Mouse (Mus musculus) thymus, postnatal 10 days (tissue): ENCODE data around the gene Slc25a22.
"Not testable (repeated sequence)": the region's sequence is repeated elsewhere in the genome, so short reads cannot be mapped to it uniquely, and the experiment has no call there.

ENCODE experiments used
- DNase-seq, 2 experiments: peaks; one replicate each; pipeline ENCODE4 v3.0.0; 2021; ENCODE audit warnings: low spot score in 2 of 2

Slc25a22 gene

GRCm38 (mm10) chr7:141413809-141414584 is 23.7 kb downstream of the Slc25a22 start, which contains the start of gene Gatd1:
Gatd1 (minus strand) TSS chr7:141414136.
- DNase-seq, result peak; percentile 99 to 100

DNA sequence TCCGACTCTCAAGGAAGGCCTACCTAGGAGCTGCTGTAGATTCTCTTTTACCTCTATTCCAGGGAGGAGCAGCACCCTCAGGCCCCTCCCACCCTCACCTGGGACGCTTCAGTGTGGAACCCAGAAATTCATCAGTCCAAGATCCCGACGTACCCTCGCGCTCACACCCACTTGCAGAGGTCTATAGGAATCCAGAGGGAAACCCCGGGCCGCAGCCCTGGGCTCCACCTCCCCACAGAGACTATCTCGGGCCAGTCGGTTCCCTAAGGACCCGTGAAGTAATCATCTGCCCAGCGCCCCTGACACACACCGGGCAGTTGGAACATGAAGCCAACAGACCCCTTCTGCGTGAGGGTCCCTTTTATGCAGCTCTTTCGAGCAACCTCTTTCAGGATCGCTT is 24.4 kb downstream of the Slc25a22 start:
- no peak for DNase-seq

GRCm38 (mm10) chr7:141411667-141412066 is 26.0 kb downstream of the Slc25a22 start:
- no peak for DNase-seq

DNA sequence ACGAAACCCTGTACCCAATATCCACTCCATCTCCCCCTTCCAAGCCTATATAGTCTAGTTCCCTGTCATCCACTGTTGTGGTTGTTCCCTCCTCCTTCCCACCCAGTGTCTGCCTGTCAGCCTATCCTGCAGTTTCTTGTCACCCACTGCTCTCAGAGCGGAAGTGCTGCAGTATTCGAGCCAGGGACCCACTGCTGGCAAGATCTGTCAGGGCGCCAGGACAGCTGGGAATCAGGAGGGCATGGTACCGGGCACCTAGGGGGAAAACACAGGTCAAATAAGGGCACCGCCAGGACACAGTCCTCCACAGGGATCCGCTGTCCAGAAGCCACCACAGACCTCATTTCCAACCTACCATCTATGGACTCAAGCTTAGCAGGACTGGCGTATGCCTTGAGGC is 27.1 kb downstream of the Slc25a22 start:
- no peak for DNase-seq

DNA sequence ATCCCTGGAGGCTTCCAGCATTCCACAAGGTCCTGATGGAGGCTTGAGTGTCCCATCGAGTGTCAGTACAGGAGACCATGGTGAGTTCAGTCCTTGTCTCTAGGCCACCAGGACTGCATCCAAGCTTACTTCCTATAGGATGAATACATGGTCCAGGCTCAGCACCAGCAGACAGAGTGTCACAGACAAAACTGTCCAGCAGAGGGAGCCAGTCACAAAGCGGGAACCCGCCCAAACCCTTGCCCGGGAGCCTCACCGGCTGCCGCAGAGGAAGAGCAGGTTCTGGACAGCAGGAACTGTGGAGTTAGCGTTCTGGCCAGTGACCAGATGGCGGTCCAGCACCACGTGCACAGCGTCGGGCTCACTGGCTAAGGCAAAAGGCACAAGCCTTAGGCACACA is 28.9 kb downstream of the Slc25a22 start:
- peak; percentile 66 to 87 for DNase-seq

- not testable (repeated sequence) for DNase-seq
Measured at GRCm38 (mm10) chr7:141407670-141408069, 30.0 kb downstream of the Slc25a22 start.

DNA sequence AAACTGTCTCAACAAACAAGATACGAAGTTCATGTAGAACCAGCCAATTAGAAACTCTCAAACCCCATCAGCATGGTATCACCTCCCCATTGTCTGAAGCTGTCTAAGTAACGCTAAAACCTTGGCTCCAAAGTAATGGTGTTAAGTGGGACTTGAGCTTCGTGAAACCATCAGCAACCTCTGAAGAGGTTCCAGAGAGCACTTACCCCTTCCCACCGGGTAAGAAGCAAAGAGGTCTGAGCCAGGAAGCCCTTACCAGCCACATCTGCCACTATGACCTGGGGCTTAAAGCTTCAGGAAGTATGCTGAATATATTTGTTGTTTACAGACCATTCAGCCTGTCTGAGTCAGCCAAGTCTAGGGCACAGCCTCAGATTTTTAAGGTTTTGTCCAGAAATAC is 32.2 kb downstream of the Slc25a22 start:
- no peak for DNase-seq

DNA sequence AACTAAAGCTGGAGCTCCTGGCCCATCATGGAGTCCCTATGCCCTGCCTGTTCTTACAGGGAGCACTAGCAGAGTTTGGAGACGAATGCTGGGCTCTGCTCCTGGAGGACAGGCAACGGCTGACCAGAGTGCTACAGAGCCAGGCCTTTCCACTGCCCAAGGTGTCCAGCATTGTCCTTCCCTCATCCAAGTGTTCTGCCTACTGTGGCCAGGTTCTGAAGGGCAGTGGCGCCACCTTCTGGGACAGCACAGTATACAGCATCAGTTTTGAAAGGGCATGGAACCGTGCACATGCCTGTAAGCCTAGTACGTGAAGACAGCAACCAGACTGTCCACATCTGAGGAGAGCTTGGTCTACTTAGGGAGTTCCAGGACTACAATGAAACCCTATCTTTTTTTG is 34.4 kb downstream of the Slc25a22 start:
- peak in 1 of 2 experiments; percentile 54 for DNase-seq

- DNase-seq, result no peak
Measured at GRCm38 (mm10) chr7:141395348-141395747, 42.3 kb downstream of the Slc25a22 start.

DNA sequence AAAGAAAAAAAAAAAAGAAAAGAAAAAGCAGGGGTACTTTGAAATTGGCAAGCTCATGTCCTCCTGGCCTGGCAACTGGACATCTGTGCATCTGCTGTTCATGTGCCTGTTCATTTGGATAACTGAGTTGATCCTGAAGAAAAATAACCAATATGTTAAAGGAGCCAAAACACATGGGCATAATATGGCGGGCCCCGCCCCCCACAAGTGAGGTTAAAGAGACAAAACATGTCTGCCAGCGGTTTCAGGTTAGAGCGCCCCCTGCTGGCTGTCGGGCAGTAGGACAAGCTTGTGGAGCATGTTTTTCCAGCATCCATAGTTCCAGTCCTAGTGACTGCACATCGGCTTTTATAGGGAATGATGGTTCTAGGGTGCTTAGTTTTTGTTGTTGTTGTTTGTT is 42.9 kb downstream of the Slc25a22 start:
- DNase-seq, result peak; percentile 41 to 82

GRCm38 (mm10) chr7:141394158-141394557 is 43.5 kb downstream of the Slc25a22 start:
- no peak for DNase-seq

- DNase-seq, result no peak
Measured at GRCm38 (mm10) chr7:141392552-141393222, 45.0 kb downstream of the Slc25a22 start.

DNA sequence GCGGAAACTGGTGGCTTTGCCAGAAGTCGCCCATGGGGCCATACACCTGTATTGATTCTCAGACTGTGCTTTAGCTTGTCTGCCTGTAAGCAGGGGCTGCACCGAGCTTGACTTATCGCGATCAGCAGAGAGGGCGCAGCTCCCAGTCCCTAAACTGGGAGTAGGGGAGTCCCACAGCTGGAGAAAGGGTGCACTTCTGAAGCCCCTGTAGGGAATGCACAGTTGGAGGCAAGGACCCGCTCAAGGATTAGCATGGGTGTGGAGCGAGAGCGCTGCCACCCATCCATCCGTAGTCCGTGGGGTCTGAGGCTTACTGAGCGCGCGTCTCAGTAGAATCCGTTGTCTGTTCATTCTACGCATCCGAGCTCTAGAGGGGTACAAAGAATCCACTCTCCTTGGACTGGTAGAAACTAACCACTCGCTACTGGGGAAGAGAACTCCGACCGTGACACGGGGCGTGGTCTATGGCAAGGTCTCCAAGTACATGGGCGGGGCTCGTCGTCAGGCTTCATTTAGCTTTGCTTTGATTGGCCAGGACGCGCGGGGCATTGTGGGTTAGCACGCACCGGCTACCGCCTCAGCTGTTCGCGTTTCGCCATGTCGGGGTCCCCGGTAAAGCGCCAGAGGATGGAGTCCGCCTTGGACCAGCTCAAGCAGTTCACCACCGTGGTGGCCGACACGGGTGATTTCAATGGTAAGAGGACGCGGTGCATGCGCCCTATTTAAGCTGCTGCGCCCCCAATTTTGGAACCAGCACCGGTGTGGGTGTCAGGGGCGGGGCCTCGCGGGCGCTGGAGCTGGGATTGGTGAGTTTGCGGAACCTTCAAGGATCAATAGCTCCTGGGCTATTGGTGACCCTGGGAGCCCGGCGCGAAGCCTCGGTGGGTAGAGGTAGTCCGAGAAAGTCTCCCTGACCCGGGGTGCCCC is 45.8 kb downstream of the Slc25a22 start, which contains the start of gene Taldo1:
Taldo1 (plus strand) TSS at position 575 of the 927 bp plus-strand sequence.
- DNase-seq, result peak; percentile 93 to 95

DNA sequence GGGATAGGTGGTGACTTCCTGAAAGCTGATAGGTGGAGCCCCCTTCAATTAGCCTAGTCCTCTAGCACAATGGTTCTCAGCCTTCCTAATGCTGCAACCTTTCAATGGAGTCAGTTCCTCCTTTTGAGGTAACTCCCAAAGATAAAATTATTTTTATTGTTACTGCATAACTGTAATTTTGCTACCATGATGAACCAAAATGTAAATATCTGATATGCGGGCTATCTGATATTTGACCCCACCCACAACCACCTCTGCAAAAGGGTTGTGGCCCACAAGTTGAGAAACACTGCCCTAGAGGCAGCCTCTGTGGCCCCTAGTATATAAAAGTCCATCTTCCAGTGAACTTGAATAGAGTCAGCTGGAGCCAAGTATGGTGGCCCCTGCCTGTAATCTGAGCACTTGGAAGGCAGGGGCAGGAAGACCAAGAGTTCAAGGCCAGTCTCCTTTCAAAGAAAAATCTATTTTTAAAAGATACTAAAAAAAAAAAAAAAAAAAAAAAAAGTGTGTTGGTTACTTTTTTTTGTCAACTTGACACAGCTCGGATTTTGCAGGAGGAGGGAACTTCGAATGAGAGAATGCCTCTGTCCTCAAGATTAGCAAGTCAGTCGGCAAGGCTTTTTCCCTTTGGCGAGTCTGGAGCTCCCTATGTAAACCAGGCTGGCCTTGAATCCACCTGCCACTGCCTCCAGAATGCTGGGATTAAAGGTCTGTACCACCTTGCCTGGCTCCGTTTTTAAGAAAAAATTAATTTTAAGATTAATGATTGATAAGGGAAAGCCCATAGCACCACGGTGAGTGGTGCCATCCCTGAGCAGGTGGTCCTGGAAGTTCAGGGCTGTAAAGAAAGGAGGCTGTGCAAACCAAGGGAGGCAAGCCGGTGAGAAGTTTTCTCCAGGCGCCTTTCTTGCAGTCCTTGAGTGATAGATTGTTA is 47.1 kb downstream of the Slc25a22 start:
- DNase-seq, result no peak

DNA sequence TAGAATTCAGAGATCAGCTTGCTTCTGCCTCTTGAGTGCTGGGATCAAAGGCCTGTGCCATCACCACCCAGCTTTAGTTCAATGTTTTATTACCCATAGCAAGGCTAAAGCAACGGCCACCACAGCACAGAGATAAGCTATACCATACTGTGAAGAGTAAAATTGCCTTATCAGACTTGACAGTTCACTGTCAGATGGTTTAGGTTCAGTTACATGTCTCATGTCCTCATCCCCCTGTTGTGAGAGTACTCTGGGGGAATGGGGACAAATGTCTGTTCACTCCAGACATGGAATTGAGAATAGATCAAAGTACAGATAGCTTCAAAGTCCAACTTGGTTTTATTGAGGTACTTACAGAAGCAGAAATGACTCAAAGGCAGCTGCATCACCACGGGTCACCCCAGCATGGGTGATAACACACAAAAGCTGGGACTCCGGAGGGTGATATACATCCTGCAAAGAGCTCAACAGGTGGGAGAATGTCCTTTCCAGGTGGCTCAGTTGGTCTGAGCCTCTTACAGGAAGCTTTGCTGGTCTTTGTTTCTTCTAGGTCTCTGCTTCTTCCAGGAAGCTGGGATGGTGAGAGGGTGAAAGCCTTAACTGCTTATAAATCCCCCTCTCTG is 49.1 kb downstream of the Slc25a22 start:
- no peak for DNase-seq

- no peak for DNase-seq
Measured at GRCm38 (mm10) chr7:141387807-141388486, 49.7 kb downstream of the Slc25a22 start.

- no peak for DNase-seq
Measured at GRCm38 (mm10) chr7:141381068-141381835, 56.4 kb downstream of the Slc25a22 start.
